Mouse (Mus musculus): Measurements from ENCODE around the gene Cd300a. TPM values are rescaled to one million over a fixed set of nuclear protein-coding genes. Genes with fewer than 3 reads are reported as not detected.
A peak's percentile ranks its signal among the peaks of the same experiment; 100 is the strongest.

Cd300a gene
- polyA plus RNA-seq (2015; fragmentation: Nextera tagmentation; extraction: Ambion mirVana): 0.69 and 1.2 TPM in 2 replicates

DNA sequence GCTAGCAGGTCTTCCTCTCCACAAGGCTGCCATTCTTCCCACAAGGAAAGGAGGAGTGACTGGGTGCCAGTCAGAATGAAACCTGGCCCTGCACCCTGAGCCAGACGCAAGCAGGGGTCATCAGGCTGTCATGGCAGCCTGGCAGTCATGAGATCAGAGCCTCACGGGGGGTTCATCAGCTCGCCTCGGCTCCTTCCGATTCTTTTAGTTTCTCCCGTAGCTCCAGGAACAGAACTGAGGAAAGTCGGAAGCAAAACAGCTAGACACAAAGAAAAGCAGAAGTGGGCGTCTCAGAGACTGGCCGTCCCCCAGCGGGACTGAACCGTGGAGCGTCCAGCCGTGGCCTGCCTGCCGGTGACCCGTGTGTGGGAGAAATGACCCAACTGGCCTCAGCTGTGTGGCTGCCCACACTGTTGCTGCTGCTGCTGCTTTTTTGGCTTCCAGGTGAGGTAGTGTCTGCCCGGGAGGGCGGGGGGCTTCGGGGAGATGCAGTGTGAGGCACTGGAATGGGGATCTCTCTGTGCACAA, at the start of gene Cd300a:
Gene Cd300a, plus strand, starts transcription at position 51 of the 528 bp plus-strand sequence.
- Histone ChIP-seq H3K9ac (no peak within 1 kb of the TSS), H3K27me3 (no peaks in the 10 kb centered on the region), H3K4me3 (no peak within 1 kb of the TSS), H3K36me3 (no peaks in the 10 kb centered on the region), H3K27ac (no peak within 1 kb of the TSS), H3K4me1 (replicated peaks) (0 out of 2 replicates have a peak, but pooled peaks cover 4% of the 10 kb centered on the region), H3K4me2 (no peak within 1 kb of the TSS), H3K9me3 (no peaks in the 10 kb centered on the region)
- WGBS: 48% methylated on average over 18 of the region's 18 CpGs
- ATAC-seq (ENCODE audit: low FRiP score): no peak

DNA sequence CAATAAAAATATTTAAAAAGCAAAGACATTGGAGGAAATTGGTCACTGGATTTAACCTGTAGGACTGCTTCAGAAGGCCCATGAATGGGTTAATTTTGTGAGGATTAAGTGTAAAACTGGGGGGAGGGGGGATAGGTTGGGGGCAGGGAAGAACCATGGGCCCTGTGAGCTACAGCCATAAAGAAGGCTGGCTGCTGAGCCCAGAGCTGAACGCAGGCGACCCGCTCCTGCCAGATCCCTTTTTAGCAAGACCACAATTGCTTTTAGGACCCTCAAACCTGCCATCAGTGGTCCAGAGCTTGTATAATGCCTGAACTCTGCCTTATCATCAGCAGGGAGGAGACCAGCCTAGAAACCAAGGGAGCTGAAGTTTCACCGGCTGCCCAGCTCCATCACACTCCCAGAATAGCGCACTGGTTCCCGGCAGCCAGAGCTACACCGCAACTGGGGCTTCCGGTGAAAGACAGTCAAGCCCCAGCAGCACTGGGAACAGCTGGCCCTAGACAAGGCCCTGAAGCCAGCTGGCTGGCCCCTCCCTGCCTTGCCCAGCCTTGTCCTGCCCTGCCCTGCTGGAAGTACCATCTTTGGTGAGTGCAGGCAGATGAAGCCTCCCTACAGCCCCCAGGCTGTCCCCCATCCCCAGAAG, 45.9 kb upstream of the Cd300a start:
- no peak for ATAC-seq (ENCODE audit: low FRiP score)
- H3K4me3 ChIP-seq: no peak overlapping the region
- H3K4me1 ChIP-seq (replicated peaks): peaks cover 16% of the 10 kb centered on the region
- H3K36me3 ChIP-seq: no peaks in the 10 kb centered on the region
- H3K27ac ChIP-seq: peak overlapping the region; percentile 12; the same call in 1 of the 2 replicates
- 14% methylated on average over 8 of the region's 8 CpGs for WGBS
- 0 out of 2 replicates have a peak, but pooled peaks cover 6% of the 10 kb centered on the region for H3K9me3 ChIP-seq
- no peak overlapping the region for H3K9ac ChIP-seq
- H3K27me3 ChIP-seq: peaks cover 12% of the 10 kb centered on the region
- H3K4me2 ChIP-seq: no peak overlapping the region

DNA sequence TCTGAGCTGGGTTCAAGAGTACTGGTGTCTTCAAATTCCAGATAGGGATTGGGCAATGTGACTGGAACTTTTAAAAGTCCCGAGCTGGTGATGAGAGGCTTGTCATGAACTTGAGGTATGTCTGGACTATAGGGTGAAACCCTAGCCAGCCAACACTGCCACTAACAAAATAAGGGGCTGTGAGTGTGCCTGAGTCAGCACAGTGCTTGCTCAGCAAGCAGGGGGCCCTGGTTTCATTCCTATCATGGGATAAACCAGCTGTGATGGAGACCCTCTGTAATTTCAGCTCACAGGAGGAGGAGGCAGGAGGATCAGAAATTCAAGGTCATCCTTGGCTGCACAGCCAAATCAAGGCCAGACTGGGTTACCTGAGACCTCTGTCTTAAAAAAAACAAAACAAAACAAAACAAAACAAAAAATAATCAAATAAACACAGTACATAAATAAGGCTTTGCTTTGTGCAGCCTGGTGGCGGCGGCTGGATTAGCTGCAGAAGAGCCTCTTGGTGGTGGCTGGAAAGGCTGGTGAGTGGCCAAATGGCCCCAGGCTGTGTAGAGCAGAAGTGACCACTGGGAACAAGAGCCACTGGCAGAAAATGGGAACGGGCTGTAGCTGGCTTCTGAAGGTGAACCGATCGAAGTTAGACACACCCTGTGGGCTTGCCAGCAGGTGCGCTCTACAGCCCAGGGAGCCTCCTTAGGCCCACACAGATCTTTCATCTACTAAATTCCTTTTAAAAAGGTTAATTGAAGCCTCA, 45.2 kb upstream of the Cd300a start:
- H3K4me2 ChIP-seq: no peak overlapping the region
- 78% methylated on average over 7 of the region's 7 CpGs for WGBS
- H3K9ac ChIP-seq: no peak overlapping the region
- H3K27me3 ChIP-seq: peaks cover 19% of the 10 kb centered on the region
- ATAC-seq (ENCODE audit: low FRiP score): no peak
- H3K36me3 ChIP-seq: no peaks in the 10 kb centered on the region
- H3K4me1 ChIP-seq (replicated peaks): peaks cover 20% of the 10 kb centered on the region
- 0 out of 2 replicates have a peak, but pooled peaks cover 6% of the 10 kb centered on the region for H3K9me3 ChIP-seq
- H3K27ac ChIP-seq: peak overlapping the region; percentile 12; the same call in 1 of the 2 replicates
- no peak overlapping the region for H3K4me3 ChIP-seq

DNA sequence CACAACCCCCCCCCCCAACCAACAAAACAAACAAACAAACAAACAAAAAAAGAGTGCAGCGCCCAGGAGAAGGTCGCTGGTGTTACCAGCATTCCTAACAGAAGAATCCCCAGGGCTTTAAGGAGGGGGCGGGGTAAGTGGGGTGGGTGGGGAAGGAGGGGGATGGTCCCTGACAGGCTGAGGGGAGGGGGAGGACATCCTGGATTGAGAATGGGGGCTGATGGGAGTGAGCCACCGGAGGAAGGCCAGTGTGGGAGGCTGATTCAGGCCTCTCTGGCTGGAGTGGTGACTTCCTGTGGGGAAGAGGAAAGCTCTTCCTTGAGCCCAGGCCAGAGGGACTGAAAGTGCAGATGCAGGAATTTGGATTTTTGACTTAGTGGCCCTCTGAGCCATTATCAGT, 43.5 kb upstream of the Cd300a start:
- 0 out of 2 replicates have a peak, but pooled peaks cover 5% of the 10 kb centered on the region for H3K9me3 ChIP-seq
- ATAC-seq (ENCODE audit: low FRiP score): no peak
- peaks cover 36% of the 10 kb centered on the region for H3K27me3 ChIP-seq
- no peak overlapping the region for H3K27ac ChIP-seq
- H3K9ac ChIP-seq: no peak overlapping the region
- WGBS: 76% methylated on average over 4 of the region's 4 CpGs
- H3K4me3 ChIP-seq: no peak overlapping the region
- peaks cover 37% of the 10 kb centered on the region for H3K4me1 ChIP-seq (replicated peaks)
- no peaks in the 10 kb centered on the region for H3K36me3 ChIP-seq
- H3K4me2 ChIP-seq: no peak overlapping the region

DNA sequence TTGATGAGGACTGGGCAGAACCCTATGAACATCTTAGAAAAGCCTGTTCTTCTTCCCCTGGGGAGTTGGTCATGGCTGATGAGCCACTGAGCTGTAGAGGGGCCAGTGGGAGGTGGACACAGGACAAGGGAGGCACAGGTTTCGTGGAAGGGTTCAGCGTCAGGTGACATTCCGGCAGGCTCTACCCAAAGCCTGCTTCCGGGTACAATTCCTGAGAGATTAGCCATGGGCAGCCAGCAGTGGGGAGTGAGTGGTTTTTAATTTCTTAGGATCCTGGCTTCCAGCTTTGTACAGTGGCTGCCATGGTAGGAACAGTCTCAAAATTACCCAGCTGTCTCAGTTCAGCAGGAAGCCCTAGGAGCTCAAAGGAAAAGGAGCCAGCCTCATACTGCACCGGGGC, 42.8 kb upstream of the Cd300a start:
- WGBS: 87% methylated on average over 5 of the region's 5 CpGs
- Histone ChIP-seq H3K36me3 (no peaks in the 10 kb centered on the region), H3K4me1 (replicated peaks) (peaks cover 43% of the 10 kb centered on the region), H3K4me3 (no peak overlapping the region), H3K4me2 (no peak overlapping the region), H3K27ac (no peak overlapping the region), H3K27me3 (peaks cover 43% of the 10 kb centered on the region), H3K9ac (no peak overlapping the region), H3K9me3 (no peaks in the 10 kb centered on the region)
- ATAC-seq (ENCODE audit: low FRiP score): no peak

DNA sequence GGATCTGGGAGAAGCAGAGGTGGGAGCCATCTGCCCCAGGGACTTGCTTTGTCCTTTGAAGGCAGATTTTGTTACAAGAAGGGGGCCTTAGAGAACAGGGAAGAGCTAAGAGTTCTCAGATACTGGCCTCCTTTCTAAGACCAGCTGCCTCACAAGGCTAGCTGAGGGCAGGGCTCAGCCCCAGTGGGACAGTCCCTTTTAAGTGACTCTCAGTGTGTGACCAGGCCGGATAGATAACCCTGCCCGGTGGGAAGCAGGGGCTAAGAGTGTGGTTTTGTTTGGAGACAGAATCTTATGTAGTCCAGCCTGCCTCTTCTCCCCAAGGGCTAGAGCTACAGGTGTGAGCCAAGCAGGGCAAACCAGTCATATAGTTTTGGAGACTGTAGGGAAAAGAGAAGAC, 40.3 kb upstream of the Cd300a start:
- H3K4me1 ChIP-seq (replicated peaks): peaks cover 47% of the 10 kb centered on the region
- H3K27ac ChIP-seq: no peak overlapping the region
- peaks cover 68% of the 10 kb centered on the region for H3K27me3 ChIP-seq
- H3K4me2 ChIP-seq: no peak overlapping the region
- no peak for ATAC-seq (ENCODE audit: low FRiP score)
- no peaks in the 10 kb centered on the region for H3K9me3 ChIP-seq
- 10% methylated on average over 2 of the region's 2 CpGs for WGBS
- H3K4me3 ChIP-seq: no peak overlapping the region
- H3K36me3 ChIP-seq: no peaks in the 10 kb centered on the region
- H3K9ac ChIP-seq: no peak overlapping the region

DNA sequence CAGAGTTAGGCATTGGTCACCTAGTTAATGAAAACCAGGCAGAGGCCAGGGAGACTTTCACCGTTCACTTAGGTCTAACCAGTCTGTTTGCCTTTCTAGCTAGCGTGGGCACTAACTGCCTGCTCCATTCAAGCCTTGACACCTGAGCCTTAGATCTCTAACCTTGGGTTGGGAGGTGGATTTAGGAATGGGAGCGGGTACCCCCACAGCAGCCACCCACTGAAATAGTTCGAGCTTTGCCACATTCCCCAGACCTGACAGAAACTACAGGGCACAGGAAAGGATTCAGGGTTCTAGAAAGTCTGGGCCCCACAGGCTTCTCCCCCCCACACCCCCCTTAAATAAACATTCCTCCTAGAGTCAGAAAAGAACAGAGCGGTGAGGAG, 39.8 kb upstream of the Cd300a start:
- WGBS: 12% methylated on average over 5 of the region's 5 CpGs
- Histone ChIP-seq H3K4me2 (peak overlapping the region; percentile 98), H3K4me1 (replicated peaks) (peaks cover 45% of the 10 kb centered on the region), H3K36me3 (no peaks in the 10 kb centered on the region), H3K9ac (peak overlapping the region; percentile 75; the same call in 1 of the 2 replicates), H3K27ac (no peak overlapping the region), H3K4me3 (peak overlapping the region; percentile 61; the same call in 1 of the 2 replicates), H3K27me3 (peaks cover 73% of the 10 kb centered on the region), H3K9me3 (no peaks in the 10 kb centered on the region)
- no peak for ATAC-seq (ENCODE audit: low FRiP score)

DNA sequence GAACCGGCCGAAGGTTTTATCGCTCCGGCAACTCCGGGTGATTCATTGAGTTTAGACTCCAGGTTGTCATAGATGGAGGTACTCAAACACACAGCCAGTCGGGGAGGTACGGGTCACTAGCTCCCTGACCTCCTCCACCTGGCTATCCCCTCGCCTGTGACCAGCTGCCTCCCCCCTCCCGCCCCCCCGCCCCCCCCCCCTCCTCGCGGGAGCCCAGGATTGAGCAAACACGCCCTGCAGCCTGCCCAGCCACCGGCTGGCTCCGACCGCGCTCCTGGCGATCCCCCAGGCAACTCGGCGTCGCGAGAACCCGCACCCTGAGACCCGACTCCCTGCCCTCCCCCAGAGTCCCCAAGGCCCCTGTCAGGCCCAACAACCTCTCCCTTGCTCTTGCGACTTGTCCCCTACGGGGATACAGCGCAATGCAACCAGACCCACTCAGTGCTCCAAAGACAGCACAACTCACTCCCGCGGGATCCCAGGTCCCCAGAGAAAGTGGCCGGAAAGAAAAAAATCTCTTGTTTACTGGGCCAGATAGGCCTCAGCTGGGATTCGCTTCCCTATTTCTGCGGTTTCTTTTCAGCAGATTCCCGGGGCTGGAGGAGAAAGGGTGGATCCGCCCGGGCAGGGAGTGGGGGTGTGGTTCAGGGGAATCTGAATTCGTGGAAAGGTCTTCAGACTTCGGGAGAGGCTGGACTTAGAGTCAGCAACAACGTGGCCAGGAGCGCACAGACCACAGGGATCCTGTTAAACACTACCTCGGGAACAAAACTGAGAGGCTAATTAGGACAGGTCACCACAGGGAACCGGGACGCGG, 39.2 kb upstream of the Cd300a start, which contains the start of gene Gprc5c:
Gene Gprc5c, plus strand, starts transcription at position 701 of the 817 bp plus-strand sequence.
- Histone ChIP-seq H3K4me2 (peak within 1 kb of the TSS; percentile 98), H3K9ac (peak within 1 kb of the TSS; percentile 75), H3K27ac (peak within 1 kb of the TSS; percentile 73), H3K27me3 (peaks cover 75% of the 10 kb centered on the region), H3K9me3 (no peaks in the 10 kb centered on the region), H3K4me3 (peak within 1 kb of the TSS; percentile 61), H3K36me3 (no peaks in the 10 kb centered on the region), H3K4me1 (replicated peaks) (peaks cover 45% of the 10 kb centered on the region)
- WGBS: under 1% methylated on average over 38 of the region's 43 CpGs
- ATAC-seq (ENCODE audit: low FRiP score): no peak

DNA sequence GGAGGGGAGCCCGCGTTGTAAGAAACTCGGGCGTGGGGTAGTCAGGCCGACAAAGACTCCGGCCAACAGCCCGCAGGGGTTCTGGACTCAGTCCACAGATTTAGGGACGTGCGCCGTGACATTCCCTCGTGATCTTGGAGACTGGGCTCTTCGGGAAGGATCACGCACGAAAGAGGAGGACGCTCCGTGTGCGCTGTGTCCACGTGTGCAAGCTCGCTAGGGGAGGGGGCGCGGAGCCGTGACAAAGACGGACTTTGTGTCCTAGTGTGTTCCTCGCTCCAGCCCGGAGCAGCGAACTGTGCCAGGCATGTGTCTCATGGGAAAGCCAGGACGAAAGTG, 38.6 kb upstream of the Cd300a start:
- Histone ChIP-seq H3K27ac (peak overlapping the region; percentile 62), H3K27me3 (peaks cover 75% of the 10 kb centered on the region), H3K9me3 (no peaks in the 10 kb centered on the region), H3K4me3 (peak overlapping the region; percentile 61), H3K4me2 (peak overlapping the region; percentile 98), H3K36me3 (no peaks in the 10 kb centered on the region), H3K4me1 (replicated peaks) (peaks cover 45% of the 10 kb centered on the region), H3K9ac (peak overlapping the region; percentile 75)
- peak; percentile 65 for ATAC-seq (ENCODE audit: low FRiP score)
- under 1% methylated on average over 27 of the region's 27 CpGs for WGBS

DNA sequence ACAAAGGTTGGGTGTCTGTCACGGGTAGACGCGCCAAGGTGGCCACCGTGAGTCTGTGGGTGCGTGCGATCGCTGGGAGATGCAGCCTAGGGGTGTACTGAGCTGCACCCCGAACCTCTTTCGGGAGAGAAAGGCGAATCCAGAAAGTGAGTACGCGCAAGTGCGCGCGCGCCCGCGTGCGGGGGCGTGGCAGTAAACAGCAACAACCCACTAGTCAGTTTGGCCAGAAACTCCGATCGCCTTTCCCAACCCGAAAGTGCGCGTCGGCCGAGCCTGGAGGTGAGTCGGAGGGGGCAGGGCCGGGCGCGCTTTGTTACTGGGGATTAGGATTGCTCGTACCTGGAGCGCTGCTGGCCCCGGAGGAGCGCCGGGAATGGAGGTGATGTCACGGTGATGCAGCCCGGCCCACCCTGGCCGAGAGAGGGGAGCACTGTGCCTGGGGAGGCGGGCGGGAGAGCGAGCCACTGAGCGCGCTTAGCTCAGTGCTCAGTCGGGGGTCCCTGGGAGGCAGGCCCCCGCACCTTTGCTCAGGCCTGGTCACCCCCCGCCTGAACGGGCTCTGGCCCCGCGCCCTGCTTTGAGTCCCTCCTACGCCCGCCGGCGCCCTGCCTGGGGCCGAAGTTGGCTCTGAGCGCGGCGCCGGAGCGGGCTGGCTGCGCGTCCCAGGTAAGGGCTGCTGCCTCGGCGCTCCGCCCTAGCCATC, 38.1 kb upstream of the Cd300a start:
- WGBS: under 1% methylated on average over 62 of the region's 65 CpGs
- H3K4me1 ChIP-seq (replicated peaks): peaks cover 42% of the 10 kb centered on the region
- H3K27me3 ChIP-seq: peaks cover 75% of the 10 kb centered on the region
- H3K4me3 ChIP-seq: peak overlapping the region; percentile 61
- peak overlapping the region; percentile 73 for H3K27ac ChIP-seq
- no peaks in the 10 kb centered on the region for H3K36me3 ChIP-seq
- H3K4me2 ChIP-seq: peak overlapping the region; percentile 98
- H3K9me3 ChIP-seq: no peaks in the 10 kb centered on the region
- peak overlapping the region; percentile 75 for H3K9ac ChIP-seq
- peak; percentile 85 for ATAC-seq (ENCODE audit: low FRiP score)

DNA sequence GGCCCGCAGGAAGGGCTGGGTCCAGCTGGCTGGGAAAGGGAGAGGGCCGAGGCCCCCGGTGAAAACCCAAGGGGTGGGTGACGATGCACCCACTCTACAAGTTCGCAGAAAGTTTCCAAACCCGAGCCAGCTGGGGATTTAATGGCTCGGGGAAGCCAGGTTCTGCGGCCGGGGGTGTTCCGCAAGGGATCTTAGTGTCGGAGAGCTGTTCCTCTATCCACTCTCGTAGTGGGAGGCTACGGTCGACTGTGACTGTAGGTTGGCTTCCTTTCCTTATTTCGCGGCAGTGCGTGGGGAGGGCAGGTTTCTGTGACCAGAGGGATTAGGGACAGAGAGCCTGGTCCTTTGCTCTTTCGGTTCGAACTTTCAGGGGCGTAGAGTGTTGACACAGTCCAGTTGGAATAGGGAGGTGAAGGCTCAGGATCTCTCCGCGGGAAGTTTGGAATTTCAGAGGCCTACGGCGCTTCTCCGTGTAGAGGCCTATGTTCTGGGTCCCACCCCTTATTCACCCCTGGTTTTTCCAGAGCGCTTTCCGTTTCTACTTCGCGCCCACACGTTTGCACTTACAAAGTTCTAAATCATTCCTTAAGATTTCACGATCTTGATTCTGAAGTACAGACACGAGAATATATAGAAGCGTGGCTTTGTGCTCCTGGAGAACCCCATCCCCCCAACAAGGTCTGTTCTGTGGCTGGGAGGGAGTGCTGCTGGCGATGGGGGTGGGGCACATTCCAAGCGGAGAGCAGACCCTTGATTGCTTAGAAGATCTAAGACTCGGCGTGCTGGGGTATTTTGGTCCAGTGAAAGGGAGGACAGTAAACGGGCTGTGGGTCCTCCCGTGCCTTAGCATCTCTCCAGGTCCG, 37.3 kb upstream of the Cd300a start:
- Histone ChIP-seq H3K4me3 (peak overlapping the region; percentile 61), H3K36me3 (no peaks in the 10 kb centered on the region), H3K9me3 (no peaks in the 10 kb centered on the region), H3K27ac (peak overlapping the region; percentile 73), H3K4me1 (replicated peaks) (peaks cover 42% of the 10 kb centered on the region), H3K9ac (peak overlapping the region; percentile 75), H3K4me2 (peak overlapping the region; percentile 98), H3K27me3 (peaks cover 73% of the 10 kb centered on the region)
- WGBS: 1% methylated on average over 40 of the region's 40 CpGs
- ATAC-seq (ENCODE audit: low FRiP score): peak; percentile 9; the same call in 1 of the 2 replicates

Data from hindbrain, embryonic 13.5 days (tissue).